Mouse (Mus musculus): ENCODE measurements around the gene Smim20.

The Smim20 gene

GRCm38 (mm10) chr5:53314404-53315167 is 47.7 kb downstream of the Smim20 start:
- peak in 1 of 2 experiments; percentile 24 for DNase-seq

GRCm38 (mm10) chr5:53315829-53316228 is 48.9 kb downstream of the Smim20 start:
- DNase-seq, result no peak

GRCm38 (mm10) chr5:53317396-53317795 is 50.5 kb downstream of the Smim20 start:
- no peak for DNase-seq

- DNase-seq, result no peak
These were observed 51.1 kb downstream of the Smim20 start for GRCm38 (mm10) chr5:53317885-53318466.

- DNase-seq, result no peak
These were observed 53.4 kb downstream of the Smim20 start for GRCm38 (mm10) chr5:53320331-53320730.

GRCm38 (mm10) chr5:53321901-53322300 is 55.0 kb downstream of the Smim20 start:
- DNase-seq, result no peak

GRCm38 (mm10) chr5:53322471-53322870 is 55.6 kb downstream of the Smim20 start:
- DNase-seq, result no peak

- DNase-seq, result no peak
These were observed 56.2 kb downstream of the Smim20 start for GRCm38 (mm10) chr5:53323121-53323520.

- DNase-seq, result no peak
These were observed 57.4 kb downstream of the Smim20 start for GRCm38 (mm10) chr5:53324256-53324655.

GRCm38 (mm10) chr5:53324791-53325190 is 57.9 kb downstream of the Smim20 start:
- DNase-seq, result no peak

GRCm38 (mm10) chr5:53326023-53326422 is 59.1 kb downstream of the Smim20 start:
- DNase-seq, result peak; percentile 78 to 81

GRCm38 (mm10) chr5:53326491-53326890 is 59.6 kb downstream of the Smim20 start:
- no peak for DNase-seq

All from lung, postnatal 4 days (tissue).